Mouse (Mus musculus) lung, embryonic 16.5 days (tissue): ENCODE measurements around the gene Chrna4. TPM values are rescaled to one million over a fixed set of nuclear protein-coding genes. Genes with fewer than 3 reads are reported as not detected.

Experiments
- ATAC-seq: fragments of 200-750 bp; cut with Nextera tagmentation; 2 replicates; pipeline ENCODE4 v1.8.0; 2017; ENCODE audit warnings: low read depth, mild to moderate bottlenecking, moderate library complexity
- H3K27ac ChIP-seq: fragments of 300-500 bp; sonication (generic); 2 replicates; pipeline ENCODE4 v1.5.1; 2014; ENCODE audit warnings: mild to moderate bottlenecking, control low read depth, low read length
- H3K27me3 ChIP-seq: fragments of 300-500 bp; sonication (generic); 2 replicates; pipeline ENCODE4 v1.6.1; 2014; ENCODE audit warnings: low read depth, low read length, mixed read lengths; ENCODE audit not compliant: control insufficient read depth, insufficient read depth
- H3K36me3 ChIP-seq: fragments of 300-500 bp; sonication (generic); 2 replicates; pipeline ENCODE4 v1.6.1; 2014; ENCODE audit warnings: low read length; ENCODE audit not compliant: control insufficient read depth, insufficient read depth
- H3K4me1 ChIP-seq: fragments of 300-500 bp; sonication (generic); replicated peaks from 2 replicates; pipeline ENCODE4 v1.6.1; 2014; ENCODE audit warnings: low read length, mixed read lengths; ENCODE audit not compliant: control insufficient read depth, insufficient read depth
- H3K4me2 ChIP-seq: fragments of 300-500 bp; sonication (generic); 2 replicates; pipeline ENCODE4 v1.6.1; 2014; ENCODE audit warnings: low read depth, low read length, control low read depth
- H3K4me3 ChIP-seq: fragments of 300-500 bp; sonication (generic); 2 replicates; pipeline ENCODE4 v1.5.1; 2014; ENCODE audit warnings: mild to moderate bottlenecking, low read length, control low read depth
- H3K9ac ChIP-seq: fragments of 300-500 bp; sonication (generic); 2 replicates; pipeline ENCODE4 v1.6.1; 2014; ENCODE audit warnings: low read length, control low read depth
- H3K9me3 ChIP-seq: fragments of 300-500 bp; sonication (generic); 2 replicates; pipeline ENCODE4 v1.6.1; 2016; ENCODE audit warnings: low read length; ENCODE audit not compliant: control insufficient read depth
- WGBS: fragments of 180-500 bp; shearing (Covaris S2); extraction: QIAGEN DNeasy Blood & Tissue Kit; methylation state at CpG from one replicate; pipeline ENCODE4 v1.1.7; 2014; 5-methylcytosine and 5-hydroxymethylcytosine counted together
- polyA plus RNA-seq: library from polyadenylated mRNA; unstranded; fragments of >200 nt; fragmentation: Nextera tagmentation; extraction: Ambion mirVana; gene quantifications from 2 replicates; pipeline ENCODE4 v1.2.1, GENCODE M21; 2015

Gene Chrna4
- 0.45 and 0.46 TPM in 2 replicates for polyA plus RNA-seq

DNA sequence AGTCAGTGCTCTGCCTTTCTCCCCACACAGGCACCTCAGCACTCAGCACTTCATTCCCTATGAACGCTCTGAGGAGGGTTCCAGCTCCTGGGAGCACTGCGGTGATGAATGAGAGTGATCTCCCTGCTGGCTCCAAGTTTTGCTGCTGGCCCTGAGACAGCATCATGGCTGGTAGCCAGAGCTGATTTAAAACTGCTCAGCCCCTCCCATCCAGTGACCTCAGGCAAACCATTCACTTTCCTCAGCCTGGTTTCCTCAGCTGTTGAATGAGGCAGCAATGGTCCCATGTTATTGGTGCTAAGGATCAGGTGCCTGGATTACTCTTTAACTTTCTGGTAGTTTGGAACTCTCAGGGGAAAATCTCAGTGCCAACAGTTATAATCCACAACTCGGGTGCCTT, at the start of gene Chrna4:
TSS of gene Chrna4 (minus strand) at position 110 of the 400 bp plus-strand sequence.
- Histone ChIP-seq H3K4me2 (no peak within 1 kb of the TSS), H3K27me3 (peaks cover 28% of the 10 kb centered on the region), H3K4me3 (no peak within 1 kb of the TSS), H3K27ac (no peak within 1 kb of the TSS), H3K9me3 (no peaks in the 10 kb centered on the region), H3K9ac (no peak within 1 kb of the TSS), H3K36me3 (no peaks in the 10 kb centered on the region), H3K4me1 (peaks cover 3% of the 10 kb centered on the region; the same call in 1 of the 2 replicates)
- WGBS = 57% methylated on average over 3 of the region's 3 CpGs
- no peak for ATAC-seq

- H3K27ac ChIP-seq = no peak overlapping the region
- no peaks in the 10 kb centered on the region for H3K9me3 ChIP-seq
- H3K4me3 ChIP-seq = no peak overlapping the region
- H3K27me3 ChIP-seq = no peaks in the 10 kb centered on the region
- no peak overlapping the region for H3K4me2 ChIP-seq
- ATAC-seq = no peak
- 70% methylated on average over 3 of the region's 3 CpGs for WGBS
- no peaks in the 10 kb centered on the region for H3K4me1 ChIP-seq
- H3K9ac ChIP-seq = no peak overlapping the region
- no peaks in the 10 kb centered on the region for H3K36me3 ChIP-seq
Measured at GRCm38 (mm10) chr2:181090123-181090522, 46.8 kb upstream of the Chrna4 start.

GRCm38 (mm10) chr2:181084997-181085396, 41.7 kb upstream of the Chrna4 start:
- H3K36me3 ChIP-seq = no peaks in the 10 kb centered on the region
- H3K27me3 ChIP-seq = no peaks in the 10 kb centered on the region
- no peak overlapping the region for H3K27ac ChIP-seq
- H3K4me2 ChIP-seq = no peak overlapping the region
- 54% methylated on average over 8 of the region's 8 CpGs for WGBS
- H3K9me3 ChIP-seq = no peaks in the 10 kb centered on the region
- H3K9ac ChIP-seq = no peak overlapping the region
- H3K4me3 ChIP-seq = no peak overlapping the region
- no peak for ATAC-seq
- H3K4me1 ChIP-seq = peaks cover 4% of the 10 kb centered on the region; the same call in 1 of the 2 replicates

DNA sequence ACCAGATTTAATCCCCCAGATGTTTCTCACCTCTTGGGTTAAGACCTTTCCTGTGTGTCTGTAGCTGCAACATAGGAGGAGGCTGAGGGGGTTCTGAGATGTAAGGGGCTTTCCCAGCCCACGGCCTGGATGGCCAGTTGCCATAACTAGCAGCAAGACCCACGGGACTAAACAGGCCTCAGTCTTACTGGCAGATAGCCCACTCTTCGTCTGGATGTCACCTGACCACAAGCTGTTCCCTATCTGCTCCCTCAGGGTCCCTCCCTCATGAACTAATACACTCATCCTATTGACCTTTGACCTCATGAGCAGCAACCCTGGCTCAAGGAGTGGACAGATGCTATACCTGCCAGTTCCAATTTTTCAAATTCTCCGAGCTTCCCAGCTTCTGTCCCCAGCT, 40.6 kb upstream of the Chrna4 start:
- WGBS = 46% methylated on average over 4 of the region's 4 CpGs

DNA sequence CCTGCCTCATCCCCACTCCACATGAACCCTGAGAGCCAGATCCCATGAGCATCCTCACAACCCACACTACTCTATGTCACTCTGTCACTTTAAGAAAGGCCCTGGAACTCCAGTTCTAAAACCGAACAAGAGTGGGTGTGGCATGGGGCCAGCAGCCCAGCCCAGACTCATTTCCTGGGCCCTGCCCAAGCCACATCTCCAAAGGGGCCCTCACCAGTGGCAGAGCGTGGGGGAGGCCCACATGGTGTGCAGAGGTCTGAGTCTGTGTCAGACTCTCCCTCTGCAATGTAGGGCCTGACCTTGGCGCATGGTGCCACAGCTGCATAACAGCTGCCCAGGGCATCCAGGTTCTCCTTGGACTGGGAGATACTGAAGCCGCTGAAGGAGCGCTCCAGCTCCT, 37.5 kb upstream of the Chrna4 start:
- ATAC-seq = no peak
- 51% methylated on average over 5 of the region's 5 CpGs for WGBS
- no peaks in the 10 kb centered on the region for H3K27me3 ChIP-seq
- no peak overlapping the region for H3K4me3 ChIP-seq
- H3K36me3 ChIP-seq = no peaks in the 10 kb centered on the region
- no peak overlapping the region for H3K9ac ChIP-seq
- H3K4me1 ChIP-seq = peaks cover 4% of the 10 kb centered on the region; the same call in 1 of the 2 replicates
- no peaks in the 10 kb centered on the region for H3K9me3 ChIP-seq
- no peak overlapping the region for H3K4me2 ChIP-seq
- H3K27ac ChIP-seq = no peak overlapping the region

More for the DNA sequence above, 40.6 kb upstream of the Chrna4 start:
- Histone ChIP-seq H3K4me1 (peaks cover 4% of the 10 kb centered on the region; the same call in 1 of the 2 replicates), H3K27me3 (no peaks in the 10 kb centered on the region), H3K4me3 (no peak overlapping the region), H3K9me3 (no peaks in the 10 kb centered on the region), H3K9ac (no peak overlapping the region), H3K36me3 (no peaks in the 10 kb centered on the region), H3K27ac (no peak overlapping the region), H3K4me2 (no peak overlapping the region)
- ATAC-seq = 0 out of 2 replicates have a peak, but pooled peaks have one; percentile 26

DNA sequence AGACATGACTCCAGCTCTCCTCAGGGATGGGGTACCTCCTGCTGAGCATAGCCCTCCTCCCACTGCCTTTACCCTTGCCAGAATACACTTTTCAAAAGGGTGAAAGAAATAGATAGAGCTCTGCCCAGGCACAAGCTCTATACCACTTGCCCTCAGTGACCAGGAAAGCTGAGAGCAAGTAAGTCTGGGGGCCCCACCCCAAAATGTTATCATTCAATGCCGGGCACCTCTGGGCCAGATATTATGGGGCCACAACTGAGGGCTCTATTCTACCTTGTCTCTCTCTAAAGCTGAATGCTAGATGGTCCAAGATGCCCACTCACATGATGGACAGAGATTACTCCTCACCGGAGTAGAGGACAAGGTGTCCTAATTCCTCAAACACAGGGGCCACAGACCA, 36.2 kb upstream of the Chrna4 start:
- no peak overlapping the region for H3K4me2 ChIP-seq
- WGBS = 90% methylated on average over 2 of the region's 2 CpGs
- no peaks in the 10 kb centered on the region for H3K9me3 ChIP-seq
- ATAC-seq = no peak
- no peak overlapping the region for H3K27ac ChIP-seq
- H3K9ac ChIP-seq = no peak overlapping the region
- H3K36me3 ChIP-seq = no peaks in the 10 kb centered on the region
- H3K4me1 ChIP-seq = peaks cover 4% of the 10 kb centered on the region; the same call in 1 of the 2 replicates
- H3K27me3 ChIP-seq = no peaks in the 10 kb centered on the region
- H3K4me3 ChIP-seq = no peak overlapping the region

- H3K4me1 ChIP-seq = peaks cover 4% of the 10 kb centered on the region; the same call in 1 of the 2 replicates
- no peak overlapping the region for H3K4me2 ChIP-seq
- no peak overlapping the region for H3K4me3 ChIP-seq
- ATAC-seq = no peak
- WGBS = 87% methylated on average over 2 of the region's 2 CpGs
- no peaks in the 10 kb centered on the region for H3K9me3 ChIP-seq
- no peaks in the 10 kb centered on the region for H3K36me3 ChIP-seq
- H3K27ac ChIP-seq = no peak overlapping the region
- H3K9ac ChIP-seq = no peak overlapping the region
- H3K27me3 ChIP-seq = no peaks in the 10 kb centered on the region
Measured at GRCm38 (mm10) chr2:181078908-181079307, 35.6 kb upstream of the Chrna4 start.

GRCm38 (mm10) chr2:181075501-181075900, 32.2 kb upstream of the Chrna4 start:
- H3K27ac ChIP-seq = no peak overlapping the region
- ATAC-seq = no peak
- WGBS = 78% methylated on average over 12 of the region's 12 CpGs

DNA sequence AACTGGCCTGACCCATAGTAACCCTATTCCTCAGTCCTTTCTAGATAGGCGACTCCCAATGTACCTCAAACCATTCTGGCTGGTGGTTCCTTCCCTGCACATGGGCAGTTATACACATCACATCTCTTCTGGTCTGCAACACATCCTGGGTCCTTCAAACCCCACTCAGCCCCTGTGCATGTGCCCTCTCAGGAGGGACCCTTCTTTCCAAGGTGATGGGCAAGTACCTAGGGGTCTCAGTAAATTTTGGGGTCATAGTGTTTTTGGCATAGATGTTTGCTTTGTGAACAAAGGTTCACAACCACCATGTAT, 29.0 kb upstream of the Chrna4 start:
- 0% methylated on average over 1 of the region's 1 CpGs for WGBS
- no peaks in the 10 kb centered on the region for H3K36me3 ChIP-seq
- no peaks in the 10 kb centered on the region for H3K4me1 ChIP-seq
- H3K9me3 ChIP-seq = no peaks in the 10 kb centered on the region
- H3K4me3 ChIP-seq = no peak overlapping the region
- no peaks in the 10 kb centered on the region for H3K27me3 ChIP-seq
- no peak for ATAC-seq
- no peak overlapping the region for H3K9ac ChIP-seq
- H3K27ac ChIP-seq = no peak overlapping the region
- H3K4me2 ChIP-seq = no peak overlapping the region

More at GRCm38 (mm10) chr2:181075501-181075900, 32.2 kb upstream of the Chrna4 start:
- Histone ChIP-seq H3K36me3 (no peaks in the 10 kb centered on the region), H3K9ac (no peak overlapping the region), H3K4me1 (no peaks in the 10 kb centered on the region), H3K4me2 (no peak overlapping the region), H3K4me3 (no peak overlapping the region), H3K27me3 (no peaks in the 10 kb centered on the region), H3K9me3 (no peaks in the 10 kb centered on the region)
